In the genomic region with DNA sequence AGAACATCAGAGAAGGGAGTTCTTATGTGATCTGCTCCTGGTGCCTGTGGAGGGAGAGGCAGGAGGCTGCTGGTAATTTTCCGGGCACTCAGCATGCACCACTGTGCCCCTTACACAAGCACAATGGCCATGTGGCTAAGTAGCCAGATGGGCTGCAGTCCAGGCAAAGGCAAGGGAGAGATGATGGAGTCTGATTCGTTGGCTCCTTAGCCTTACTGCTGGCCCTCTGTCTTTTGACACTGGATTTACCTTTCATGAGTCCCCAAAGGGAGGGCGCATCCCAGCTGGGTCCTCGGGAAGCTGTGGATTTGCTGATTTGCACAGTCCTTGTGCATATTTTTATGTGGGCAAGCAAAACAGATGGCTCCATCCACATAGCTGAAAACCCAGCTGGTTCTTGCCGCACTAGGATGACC, we compare ENCODE assay signal across 8 mouse cellular contexts.
DNase-seq lines count a peak whose midpoint lies in the region; ATAC-seq and TF ChIP-seq lines count a peak whose summit lies in the region.

No protein-coding gene starts in this region.

- H3K27me3 ChIP-seq in limb, embryonic 14.5 days (ENCODE audit: control insufficient read depth, insufficient read depth, low read length) = no peaks in the 10 kb centered on the region
- H3K27me3 ChIP-seq in heart, embryonic 12.5 days (replicated peaks) = no peaks in the 10 kb centered on the region

- H3K9me3 ChIP-seq in limb, embryonic 14.5 days (ENCODE audit: control insufficient read depth, low read length) = no peaks in the 10 kb centered on the region
- no peaks in the 10 kb centered on the region for H3K9me3 ChIP-seq in heart, embryonic 12.5 days (replicated peaks)

- H3K4me2 ChIP-seq in limb, embryonic 14.5 days (replicated peaks; ENCODE audit: low read depth, low read length, severe bottlenecking) = no peak overlapping the region
- H3K4me2 ChIP-seq in heart, embryonic 12.5 days = no peak overlapping the region

- DNase-seq in right cerebral cortex, adult 18-20 months = peak; percentile 32
- no peak for DNase-seq in right cerebral cortex, postnatal 36 days (ENCODE audit: low spot score in 2 of 2)
- DNase-seq in frontal cortex, postnatal 14 days (ENCODE audit: low spot score in 2 of 2) = peak; percentile 23 to 32
- no peak for DNase-seq in limb, embryonic 14.5 days (ENCODE audit: low spot score)
- DNase-seq in right cerebral cortex, postnatal 4 days = peak; percentile 27
- DNase-seq in thymus, postnatal 36 days = no peak
- DNase-seq in lung, postnatal 36 days = no peak

- ATAC-seq in limb, embryonic 14.5 days (ENCODE audit: low FRiP score, low read depth) = no peak
- ATAC-seq in heart, embryonic 12.5 days (ENCODE audit: insufficient number of reproducible peaks, low FRiP score) = no peak

- H3K4me1 ChIP-seq in limb, embryonic 14.5 days (ENCODE audit: control insufficient read depth, insufficient read depth, low read length) = peaks cover 7% of the 10 kb centered on the region; the same call in 1 of the 2 replicates
- peaks cover 32% of the 10 kb centered on the region for H3K4me1 ChIP-seq in heart, embryonic 12.5 days (replicated peaks)

- no peaks in the 10 kb centered on the region for H3K36me3 ChIP-seq in limb, embryonic 14.5 days (ENCODE audit: control insufficient read depth, insufficient read depth, low read length)
- H3K36me3 ChIP-seq in heart, embryonic 12.5 days = no peaks in the 10 kb centered on the region

- H3K4me3 ChIP-seq in limb, embryonic 14.5 days (replicated peaks; ENCODE audit: low read length) = no peak overlapping the region
- H3K4me3 ChIP-seq in heart, embryonic 12.5 days = no peak overlapping the region

- WGBS in limb, embryonic 14.5 days = 58% methylated on average over 5 of the region's 5 CpGs
- 85% methylated on average over 5 of the region's 5 CpGs for WGBS in heart, embryonic 12.5 days

- no peak for TF ChIP-seq POLR2A in limb, embryonic 14.5 days (IDR thresholded peaks at IDR 0.05; ENCODE audit: borderline replicate concordance, extremely low read depth, insufficient read depth, insufficient read length)

- 0 out of 2 replicates have a peak overlapping the region, but pooled peaks have one; percentile 5 for H3K27ac ChIP-seq in limb, embryonic 14.5 days (replicated peaks; ENCODE audit: low read depth, low read length)
- no peak overlapping the region for H3K27ac ChIP-seq in heart, embryonic 12.5 days (ENCODE audit: poor library complexity, severe bottlenecking)

- no peak overlapping the region for H3K9ac ChIP-seq in limb, embryonic 14.5 days (ENCODE audit: low read depth, low read length, severe bottlenecking)
- no peak overlapping the region for H3K9ac ChIP-seq in heart, embryonic 12.5 days

Comparison
In these comparisons a context has a peak if more than half of its experiments do, and no peak if none do; other contexts are left out.
1. DNase-seq: peak in right cerebral cortex, adult 18-20 months (single experiment), frontal cortex, postnatal 14 days (2 of 2) and right cerebral cortex, postnatal 4 days (single experiment); none in right cerebral cortex, postnatal 36 days (0 of 2), limb, embryonic 14.5 days (single experiment), thymus, postnatal 36 days (0 of 2) and lung, postnatal 36 days (single experiment).